30 mouse cellular contexts compared by ENCODE assay signal in genomic region chr11:52389933-52390332, GRCm38 (mm10). TPM values are rescaled to one million over a fixed set of nuclear protein-coding genes. Genes with fewer than 3 reads are reported as not detected.
A peak's percentile ranks its signal among the peaks of the same experiment; 100 is the strongest.
DNase-seq lines count a peak whose midpoint lies in the region; ATAC-seq and TF ChIP-seq lines count a peak whose summit lies in the region.
"Had no signal": no experiment of that assay in that cellular context is flagged by ENCODE, and none has a peak within 500 bp of the region (broad histone marks: within the 10 kb centered on the region; RNA-seq: fewer than 3 reads in every experiment).

No protein-coding gene starts in this region.

- ATAC-seq in monocyte, adult 5-6 weeks (replicated peaks; ENCODE audit: insufficient number of reproducible peaks, low FRiP score, low TSS enrichment, poor library complexity, severe bottlenecking) = peak; percentile 23; the same call in 1 of the 2 replicates
- ATAC-seq: forebrain, embryonic 16.5 days; intestine, embryonic 16.5 days had no signal

- WGBS in bone marrow, adult 2 months = 77% methylated on average over 7 of the region's 7 CpGs

- peaks cover 52% of the 10 kb centered on the region for H3K36me3 ChIP-seq in E14TG2a.4 (ENCODE audit: insufficient read depth, low read length)

- peak overlapping the region; percentile 54 for H3K27ac ChIP-seq in bone marrow, adult 2 months (ENCODE audit: control insufficient read depth, insufficient read depth, low read depth, low read length, poor library complexity)
- H3K27ac ChIP-seq: hindbrain, embryonic 13.5 days; kidney, postnatal 0 days; liver, embryonic 14.5 days; midbrain, embryonic 12.5 days; neural tube, embryonic 13.5 days; stomach, embryonic 15.5 days had no signal

- TF ChIP-seq CTCF in E14TG2a.4 (conservative IDR thresholded peaks at IDR 0.05; ENCODE audit: low read length) = no peak
- TF ChIP-seq CTCF in bone marrow, adult 2 months (IDR thresholded peaks at IDR 0.05; ENCODE audit: control insufficient read depth, insufficient read depth, low read length) = no peak

- DNase-seq in ES-CJ7 (ENCODE audit: low read depth, low spot score) = peak; percentile 90
- DNase-seq in frontal cortex, postnatal 25 days (ENCODE audit: low spot score in 2 of 2) = no peak
- DNase-seq in cerebellum, postnatal 25 days = no peak
- DNase-seq in layer of hippocampus, postnatal 14 days (ENCODE audit: low spot score in 2 of 2) = no peak
- DNase-seq: adrenal gland, postnatal 14 days; cerebellum, adult 11-12 months; cerebellum, adult 9-11 months; gastrocnemius, postnatal 14 days; heart, adult 18-20 months; heart, postnatal 4 days; kidney, adult 8-10 months; kidney, postnatal 4 days; liver; lung, embryonic 14.5 days; right cerebral cortex, postnatal 14 days; thymus, adult 2 months had no signal

- H3K27me3 ChIP-seq in E14TG2a.4 (ENCODE audit: insufficient read depth, low read length) = no peaks in the 10 kb centered on the region
- H3K27me3 ChIP-seq: CH12.LX; hindbrain, embryonic 13.5 days; megakaryocyte, embryonic 14.5 days; midbrain, embryonic 12.5 days; neural tube, embryonic 13.5 days; stomach, embryonic 15.5 days had no signal

- H3K9me3 ChIP-seq in E14TG2a.4 (ENCODE audit: low read length) = no peaks in the 10 kb centered on the region
- H3K9me3 ChIP-seq: hindbrain, embryonic 13.5 days; midbrain, embryonic 12.5 days; neural tube, embryonic 13.5 days; stomach, embryonic 15.5 days had no signal

- peak overlapping the region; percentile 65 for H3K4me3 ChIP-seq in E14TG2a.4 (replicated peaks; ENCODE audit: low read length)
- H3K4me3 ChIP-seq in bone marrow, adult 2 months (replicated peaks; ENCODE audit: control insufficient read depth, low read depth, low read length) = no peak overlapping the region
- H3K4me3 ChIP-seq: erythroblast, embryonic 14.5 days; hindbrain, embryonic 13.5 days; megakaryocyte, embryonic 14.5 days; midbrain, embryonic 12.5 days; neural tube, embryonic 13.5 days; stomach, embryonic 15.5 days had no signal

- peaks cover 77% of the 10 kb centered on the region for H3K4me1 ChIP-seq in E14TG2a.4 (replicated peaks; ENCODE audit: low read depth, low read length)
- H3K4me1 ChIP-seq in bone marrow, adult 2 months (ENCODE audit: control insufficient read depth, insufficient read depth, low read length) = peaks cover 5% of the 10 kb centered on the region
- H3K4me1 ChIP-seq: hindbrain, embryonic 13.5 days; midbrain, embryonic 12.5 days; neural tube, embryonic 13.5 days; stomach, embryonic 15.5 days had no signal

- TF ChIP-seq POLR2A in bone marrow, adult 2 months (IDR thresholded peaks at IDR 0.05; ENCODE audit: borderline replicate concordance, control insufficient read depth, low read depth, low read length) = no peak

RNA-seq across cellular contexts. Expression of gene 9530068E07Rik, which starts 6.3 kb away (rescaled TPM):
- 13.4 and 29.2 TPM in 2 replicates for polyA plus RNA-seq in bone marrow, adult 2 months (2011; ENCODE audit: insufficient read depth, insufficient read length, low replicate concordance, missing spikeins)
- total RNA-seq in monocyte, adult 5-6 weeks (2017) = 65.4 to 88.6 TPM (median 68.4 TPM) in 3 replicates
- total RNA-seq in layer of hippocampus, postnatal 14 days (2021) = 10 to 100 TPM; 82.2 to 82.4 TPM

RNA-seq across cellular contexts. Expression of gene Vdac1, which starts 29.3 kb away (rescaled TPM):
- 68.5 and 89.4 TPM in 2 replicates for polyA plus RNA-seq in bone marrow, adult 2 months (2011; ENCODE audit: insufficient read depth, insufficient read length, low replicate concordance, missing spikeins)
- total RNA-seq in monocyte, adult 5-6 weeks (2017) = 58.8 to 66.7 TPM (median 64.5 TPM) in 3 replicates
- total RNA-seq in layer of hippocampus, postnatal 14 days (2021) = 100 to 1,000 TPM; 564 to 569 TPM
